In genomic region chr1:36401509-36401908, GRCm38 (mm10) we compare ENCODE assay signal across 18 mouse cellular contexts. TPM values are rescaled to one million over a fixed set of nuclear protein-coding genes. Genes with fewer than 3 reads are reported as not detected.
A peak's percentile ranks its signal among the peaks of the same experiment; 100 is the strongest.
DNase-seq lines count a peak whose midpoint lies in the region; ATAC-seq lines count a peak whose summit lies in the region.
"Had no signal": no experiment of that assay in that cellular context is flagged by ENCODE, and none has a peak within 500 bp of the region (broad histone marks: within the 10 kb centered on the region; RNA-seq: fewer than 3 reads in every experiment).

No protein-coding gene starts in this region.

- ATAC-seq in hindbrain, embryonic 14.5 days (ENCODE audit: low FRiP score): peak; percentile 81
- peak; percentile 63 for ATAC-seq in neural tube, embryonic 14.5 days (ENCODE audit: low read depth)
- ATAC-seq: activated CD4-positive, CD25-positive, alpha-beta regulatory T cell, adult 4 months had no signal

- H3K27me3 ChIP-seq in hindbrain, embryonic 14.5 days (ENCODE audit: control insufficient read depth, insufficient read depth, low read length): no peaks in the 10 kb centered on the region
- H3K27me3 ChIP-seq in neural tube, embryonic 14.5 days (ENCODE audit: control insufficient read depth, insufficient read depth, low read length): no peaks in the 10 kb centered on the region
- no peaks in the 10 kb centered on the region for H3K27me3 ChIP-seq in heart, embryonic 10.5 days (ENCODE audit: insufficient read depth, poor library complexity, severe bottlenecking)

- no peak overlapping the region for H3K9ac ChIP-seq in hindbrain, embryonic 14.5 days
- H3K9ac ChIP-seq in neural tube, embryonic 14.5 days (replicated peaks; ENCODE audit: low read depth, low read length): no peak overlapping the region
- H3K9ac ChIP-seq: liver, embryonic 14.5 days had no signal

- H3K9me3 ChIP-seq in hindbrain, embryonic 14.5 days (ENCODE audit: control insufficient read depth, low read length): no peaks in the 10 kb centered on the region
- H3K9me3 ChIP-seq in neural tube, embryonic 14.5 days (ENCODE audit: control insufficient read depth, low read length): no peaks in the 10 kb centered on the region
- no peaks in the 10 kb centered on the region for H3K9me3 ChIP-seq in heart, embryonic 10.5 days

- H3K4me3 ChIP-seq in hindbrain, embryonic 14.5 days (replicated peaks; ENCODE audit: low read length): no peak overlapping the region
- no peak overlapping the region for H3K4me3 ChIP-seq in neural tube, embryonic 14.5 days (ENCODE audit: low read depth, low read length)
- H3K4me3 ChIP-seq in heart, embryonic 10.5 days: no peak overlapping the region

- intact Hi-C loops in left cerebral cortex, postnatal 14 days (cut with DNase I): no loop called here
- intact Hi-C loops in left cerebral cortex, postnatal 4 days (cut with DNase I): no loop called here

- H3K4me2 ChIP-seq in hindbrain, embryonic 14.5 days (replicated peaks): no peak overlapping the region
- no peak overlapping the region for H3K4me2 ChIP-seq in neural tube, embryonic 14.5 days (ENCODE audit: low read depth, low read length)

- 42% methylated on average over 4 of the region's 4 CpGs for WGBS in hindbrain, embryonic 14.5 days
- WGBS in neural tube, embryonic 14.5 days: 48% methylated on average over 4 of the region's 4 CpGs
- WGBS in heart, embryonic 10.5 days: 77% methylated on average over 4 of the region's 4 CpGs

- peaks cover 13% of the 10 kb centered on the region for H3K4me1 ChIP-seq in hindbrain, embryonic 14.5 days (replicated peaks; ENCODE audit: control insufficient read depth, insufficient read depth, low read length)
- peaks cover 6% of the 10 kb centered on the region; the same call in 1 of the 2 replicates for H3K4me1 ChIP-seq in neural tube, embryonic 14.5 days (ENCODE audit: control insufficient read depth, insufficient read depth, low read length)
- no peaks in the 10 kb centered on the region for H3K4me1 ChIP-seq in heart, embryonic 10.5 days

- DNase-seq in embryo, embryonic 10.5 days (ENCODE audit: low spot score): peak; percentile 4
- no peak for DNase-seq in embryo, embryonic 11 days
- peak; percentile 22 to 77 for DNase-seq in left cerebral cortex, postnatal 14 days (ENCODE audit: low spot score in 2 of 2)
- no peak for DNase-seq in left cerebral cortex, postnatal 4 days
- DNase-seq in hindbrain, embryonic 14.5 days (ENCODE audit: low spot score): peak; percentile 63
- DNase-seq in thymus, postnatal 14 days: no peak
- DNase-seq in heart, embryonic 10.5 days (ENCODE audit: low spot score): no peak
- DNase-seq: cerebellum, adult 9-10 months; gastrocnemius, postnatal 14 days; kidney, adult 8-10 months; lung, postnatal 14 days; right cerebral cortex, postnatal 25 days had no signal

- H3K27ac ChIP-seq in hindbrain, embryonic 14.5 days: no peak overlapping the region
- no peak overlapping the region for H3K27ac ChIP-seq in neural tube, embryonic 14.5 days (ENCODE audit: low read depth, low read length)
- no peak overlapping the region for H3K27ac ChIP-seq in heart, embryonic 10.5 days
- H3K27ac ChIP-seq: liver, embryonic 14.5 days had no signal

- H3K36me3 ChIP-seq in hindbrain, embryonic 14.5 days (replicated peaks; ENCODE audit: control insufficient read depth, insufficient read depth): no peaks in the 10 kb centered on the region
- no peaks in the 10 kb centered on the region for H3K36me3 ChIP-seq in neural tube, embryonic 14.5 days (ENCODE audit: control insufficient read depth, insufficient read depth, low read length)
- no peaks in the 10 kb centered on the region for H3K36me3 ChIP-seq in heart, embryonic 10.5 days

RNA-seq across cellular contexts. Expression of gene Fer1l5, which starts 29.4 kb away (rescaled TPM):
- not detected for total RNA-seq in left cerebral cortex, postnatal 14 days (2021)
- total RNA-seq in left cerebral cortex, postnatal 4 days (2021): under 1 TPM in 1 of 2 experiments, not detected in 1; 0.08 TPM
- polyA plus RNA-seq in hindbrain, embryonic 14.5 days (2014; fragmentation: Nextera tagmentation; extraction: Ambion mirVana): 1.5 and 1.8 TPM in 2 replicates
- polyA plus RNA-seq in neural tube, embryonic 14.5 days (2014; fragmentation: Nextera tagmentation; extraction: Ambion mirVana): 1.7 and 2.7 TPM in 2 replicates
- polyA plus RNA-seq in heart, embryonic 10.5 days (2016; fragmentation: Nextera tagmentation; extraction: Ambion mirVana): 0.74 and 1.3 TPM in 2 replicates
- total RNA-seq: CH12.LX; gastrocnemius, postnatal 14 days; hematopoietic stem cell, adult 5-6 weeks had no signal
- polyA plus RNA-seq: large intestine, adult 2 months had no signal

RNA-seq across cellular contexts. Expression of gene Kansl3, which starts 32.5 kb away (rescaled TPM):
- total RNA-seq in left cerebral cortex, postnatal 14 days (2021): 10 to 100 TPM; 59.4 to 65.3 TPM
- 10 to 100 TPM; 61.4 to 67.1 TPM for total RNA-seq in left cerebral cortex, postnatal 4 days (2021)
- polyA plus RNA-seq in hindbrain, embryonic 14.5 days (2014; fragmentation: Nextera tagmentation; extraction: Ambion mirVana): 34.2 and 36.3 TPM in 2 replicates
- 32.3 and 40.0 TPM in 2 replicates for polyA plus RNA-seq in neural tube, embryonic 14.5 days (2014; fragmentation: Nextera tagmentation; extraction: Ambion mirVana)
- polyA plus RNA-seq in heart, embryonic 10.5 days (2016; fragmentation: Nextera tagmentation; extraction: Ambion mirVana): 46.7 and 52.1 TPM in 2 replicates

RNA-seq across cellular contexts. Expression of gene Lman2l, which starts 43.6 kb away (rescaled TPM):
- total RNA-seq in left cerebral cortex, postnatal 14 days (2021): 10 to 100 TPM; 37.4 to 41.7 TPM
- total RNA-seq in left cerebral cortex, postnatal 4 days (2021): 10 to 100 TPM; 40.7 to 45.7 TPM
- polyA plus RNA-seq in hindbrain, embryonic 14.5 days (2014; fragmentation: Nextera tagmentation; extraction: Ambion mirVana): 41.8 and 41.9 TPM in 2 replicates
- 46.2 and 49.3 TPM in 2 replicates for polyA plus RNA-seq in neural tube, embryonic 14.5 days (2014; fragmentation: Nextera tagmentation; extraction: Ambion mirVana)
- 53.7 and 57.8 TPM in 2 replicates for polyA plus RNA-seq in heart, embryonic 10.5 days (2016; fragmentation: Nextera tagmentation; extraction: Ambion mirVana)

Comparison
In these comparisons a context has a peak if more than half of its experiments do, and no peak if none do; other contexts are left out.
1. DNase-seq: peak in embryo, embryonic 10.5 days (single experiment), left cerebral cortex, postnatal 14 days (2 of 2) and hindbrain, embryonic 14.5 days (single experiment); none in embryo, embryonic 11 days (single experiment), left cerebral cortex, postnatal 4 days (single experiment), thymus, postnatal 14 days (single experiment) and heart, embryonic 10.5 days (single experiment).